Mouse (Mus musculus) lung, embryonic 15.5 days (tissue): Measurements from ENCODE around the gene Smg7. TPM values are rescaled to one million over a fixed set of nuclear protein-coding genes. Genes with fewer than 3 reads are reported as not detected.

Source experiments
- ATAC-seq: fragments of 200-750 bp; cut with Nextera tagmentation; 2 replicates; pipeline ENCODE4 v1.8.0; 2017; ENCODE audit warnings: moderate number of reproducible peaks, borderline replicate concordance; ENCODE audit not compliant: low FRiP score, low TSS enrichment; ENCODE audit errors: extremely low read depth
- H3K27ac ChIP-seq: fragments of 300-500 bp; sonication (generic); 2 replicates; pipeline ENCODE4 v1.5.1; 2015; ENCODE audit warnings: moderate library complexity, mild to moderate bottlenecking, inconsistent platforms
- H3K27me3 ChIP-seq: fragments of 300-500 bp; sonication (generic); 2 replicates; pipeline ENCODE4 v1.6.1; 2015; ENCODE audit warnings: inconsistent platforms
- H3K36me3 ChIP-seq: fragments of 300-500 bp; sonication (generic); 2 replicates; pipeline ENCODE4 v1.6.1; 2015; ENCODE audit warnings: inconsistent platforms
- H3K4me1 ChIP-seq: fragments of 300-500 bp; sonication (generic); 2 replicates; pipeline ENCODE4 v1.6.1; 2015; ENCODE audit warnings: inconsistent platforms
- H3K4me2 ChIP-seq: fragments of 300-500 bp; sonication (generic); 2 replicates; pipeline ENCODE4 v1.6.1; 2015; ENCODE audit warnings: inconsistent platforms, mild to moderate bottlenecking, moderate library complexity
- H3K4me3 ChIP-seq: fragments of 300-500 bp; sonication (generic); 2 replicates; pipeline ENCODE4 v1.5.1; 2015; ENCODE audit warnings: mild to moderate bottlenecking, inconsistent platforms
- H3K9ac ChIP-seq: fragments of 300-500 bp; sonication (generic); 2 replicates; pipeline ENCODE4 v1.6.1; 2015; ENCODE audit warnings: inconsistent platforms
- H3K9me3 ChIP-seq: fragments of 300-500 bp; sonication (generic); 2 replicates; pipeline ENCODE4 v1.6.1; 2016; ENCODE audit warnings: inconsistent platforms
- WGBS: fragments of 180-500 bp; shearing (Covaris S2); methylation state at CpG from one replicate; pipeline ENCODE4 v1.1.7; 2015; 5-methylcytosine and 5-hydroxymethylcytosine counted together
- polyA plus RNA-seq: library from polyadenylated mRNA; unstranded; fragments of >200 nt; fragmentation: Nextera tagmentation; extraction: Ambion mirVana; gene quantifications from 2 replicates; pipeline ENCODE4 v1.2.1, GENCODE M21; 2015

Gene Smg7
- polyA plus RNA-seq, result 29.7 and 31.2 TPM in 2 replicates

DNA sequence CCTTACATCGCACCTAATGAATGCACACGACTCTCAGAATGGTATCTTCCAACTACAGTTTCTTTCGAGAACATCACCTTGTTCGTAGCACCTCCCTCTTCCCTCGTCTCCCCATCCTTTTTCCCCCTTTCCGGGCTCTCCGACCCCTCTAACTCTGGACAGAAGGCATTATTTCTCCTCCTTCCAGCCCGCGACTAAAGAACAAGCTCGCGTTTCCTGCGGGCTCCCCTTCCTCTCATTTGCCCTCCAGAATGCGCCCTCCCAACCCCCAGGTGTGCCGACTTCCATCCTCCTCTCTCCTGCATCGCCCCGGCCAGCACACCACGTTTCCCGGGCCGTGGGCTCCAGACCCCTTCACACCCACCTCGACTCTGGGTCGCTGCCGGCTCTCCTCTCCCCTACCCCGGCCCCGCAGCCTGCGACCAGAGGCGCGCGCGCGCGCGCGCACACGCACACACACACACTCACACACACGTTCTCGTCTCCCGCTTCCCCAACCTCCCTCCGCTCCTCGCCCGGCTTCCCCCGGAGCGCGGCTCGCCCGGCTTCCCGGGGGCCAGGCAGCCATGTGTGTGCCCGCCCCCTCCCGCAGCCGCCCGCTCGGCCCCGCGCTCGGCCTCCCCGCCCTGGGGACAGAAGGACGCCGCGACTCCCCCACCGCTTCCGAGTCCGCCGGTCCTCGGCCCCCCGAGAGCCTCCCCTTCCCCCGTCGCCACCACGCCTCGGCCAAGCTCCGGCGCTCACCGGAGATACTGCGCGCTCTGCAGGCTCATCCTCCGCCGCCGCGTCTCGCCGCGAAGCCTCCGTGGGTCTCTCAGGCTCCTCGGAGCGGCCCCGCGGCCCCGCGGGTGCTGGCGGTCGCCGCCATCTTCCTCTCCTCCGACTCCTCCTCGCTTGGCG lies at the start of gene Smg7:
Smg7 (minus strand) TSS at position 882 of the 900 bp plus-strand sequence.
- under 1% methylated on average over 87 of the region's 93 CpGs for WGBS
- no peaks in the 10 kb centered on the region for H3K36me3 ChIP-seq

GRCm38 (mm10) chr1:152942977-152943376 lies 40.5 kb upstream of the Smg7 start:
- Histone ChIP-seq H3K4me3 (no peak overlapping the region), H3K36me3 (no peaks in the 10 kb centered on the region), H3K27ac (no peak overlapping the region), H3K27me3 (no peaks in the 10 kb centered on the region), H3K9me3 (no peaks in the 10 kb centered on the region), H3K9ac (no peak overlapping the region), H3K4me2 (no peak overlapping the region), H3K4me1 (no peaks in the 10 kb centered on the region)
- 55% methylated on average over 4 of the region's 4 CpGs for WGBS
- no peak for ATAC-seq

More for the DNA sequence above, at the start of gene Smg7:
- H3K4me2 ChIP-seq, result peak within 1 kb of the TSS; percentile 99
- H3K9ac ChIP-seq, result peak within 1 kb of the TSS; percentile 85
- peak within 1 kb of the TSS; percentile 76 for H3K4me3 ChIP-seq
- H3K27ac ChIP-seq, result peak within 1 kb of the TSS; percentile 100
- H3K27me3 ChIP-seq, result no peaks in the 10 kb centered on the region
- no peaks in the 10 kb centered on the region for H3K9me3 ChIP-seq
- ATAC-seq, result peak; percentile 13
- H3K4me1 ChIP-seq, result peaks cover 18% of the 10 kb centered on the region

DNA sequence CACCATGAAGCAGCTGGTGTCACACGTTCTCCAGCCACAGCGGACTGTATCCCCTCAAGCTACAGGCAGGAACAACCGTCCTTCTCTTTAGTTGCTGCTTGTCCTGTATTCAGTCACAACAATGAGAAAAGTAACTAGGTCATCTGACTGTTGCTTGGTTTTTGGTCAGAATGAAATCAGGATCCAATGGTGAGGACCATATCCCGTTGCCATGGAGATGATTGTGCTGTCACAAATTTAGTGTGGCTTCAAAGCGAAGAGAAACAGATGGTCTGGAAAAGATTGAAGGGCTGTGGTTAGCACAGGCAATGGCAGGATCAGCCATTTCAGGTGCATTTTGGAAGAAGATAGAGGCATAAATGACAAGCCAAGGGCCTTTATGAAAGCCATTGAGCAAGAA lies 33.9 kb upstream of the Smg7 start:
- Histone ChIP-seq H3K36me3 (no peaks in the 10 kb centered on the region), H3K27ac (no peak overlapping the region), H3K4me3 (no peak overlapping the region), H3K27me3 (no peaks in the 10 kb centered on the region), H3K4me2 (no peak overlapping the region), H3K9me3 (no peaks in the 10 kb centered on the region), H3K9ac (no peak overlapping the region), H3K4me1 (0 out of 2 replicates have a peak, but pooled peaks cover 3% of the 10 kb centered on the region)
- no peak for ATAC-seq
- 68% methylated on average over 5 of the region's 5 CpGs for WGBS

- H3K4me2 ChIP-seq, result no peak overlapping the region
- no peaks in the 10 kb centered on the region for H3K27me3 ChIP-seq
- WGBS, result 65% methylated on average over 6 of the region's 6 CpGs
- ATAC-seq, result no peak
- H3K27ac ChIP-seq, result no peak overlapping the region
- H3K4me1 ChIP-seq, result 0 out of 2 replicates have a peak, but pooled peaks cover 3% of the 10 kb centered on the region
- no peak overlapping the region for H3K4me3 ChIP-seq
- no peak overlapping the region for H3K9ac ChIP-seq
- no peaks in the 10 kb centered on the region for H3K9me3 ChIP-seq
- no peaks in the 10 kb centered on the region for H3K36me3 ChIP-seq
Observed at GRCm38 (mm10) chr1:152935476-152935875, 33.0 kb upstream of the Smg7 start.

- Histone ChIP-seq H3K4me1 (0 out of 2 replicates have a peak, but pooled peaks cover 3% of the 10 kb centered on the region), H3K9ac (no peak overlapping the region), H3K36me3 (no peaks in the 10 kb centered on the region), H3K27ac (no peak overlapping the region), H3K9me3 (no peaks in the 10 kb centered on the region), H3K4me2 (0 out of 2 replicates have a peak overlapping the region, but pooled peaks have one; percentile 9), H3K27me3 (no peaks in the 10 kb centered on the region), H3K4me3 (no peak overlapping the region)
- 45% methylated on average over 11 of the region's 11 CpGs for WGBS
- ATAC-seq, result no peak
Observed at GRCm38 (mm10) chr1:152933962-152934361, 31.5 kb upstream of the Smg7 start.

GRCm38 (mm10) chr1:152921786-152922185 lies 19.3 kb upstream of the Smg7 start:
- H3K4me3 ChIP-seq, result no peak overlapping the region
- no peaks in the 10 kb centered on the region for H3K36me3 ChIP-seq
- 62% methylated on average over 3 of the region's 3 CpGs for WGBS
- no peak overlapping the region for H3K9ac ChIP-seq
- H3K27me3 ChIP-seq, result no peaks in the 10 kb centered on the region
- no peak overlapping the region for H3K4me2 ChIP-seq
- H3K4me1 ChIP-seq, result no peaks in the 10 kb centered on the region
- H3K27ac ChIP-seq, result no peak overlapping the region
- H3K9me3 ChIP-seq, result no peaks in the 10 kb centered on the region
- no peak for ATAC-seq

GRCm38 (mm10) chr1:152917626-152918025 lies 15.2 kb upstream of the Smg7 start:
- Histone ChIP-seq H3K4me3 (no peak overlapping the region), H3K9me3 (no peaks in the 10 kb centered on the region), H3K27ac (no peak overlapping the region), H3K27me3 (no peaks in the 10 kb centered on the region), H3K4me2 (no peak overlapping the region), H3K9ac (no peak overlapping the region), H3K36me3 (no peaks in the 10 kb centered on the region), H3K4me1 (peaks cover 16% of the 10 kb centered on the region)
- WGBS, result 68% methylated on average over 4 of the region's 4 CpGs
- ATAC-seq, result no peak

DNA sequence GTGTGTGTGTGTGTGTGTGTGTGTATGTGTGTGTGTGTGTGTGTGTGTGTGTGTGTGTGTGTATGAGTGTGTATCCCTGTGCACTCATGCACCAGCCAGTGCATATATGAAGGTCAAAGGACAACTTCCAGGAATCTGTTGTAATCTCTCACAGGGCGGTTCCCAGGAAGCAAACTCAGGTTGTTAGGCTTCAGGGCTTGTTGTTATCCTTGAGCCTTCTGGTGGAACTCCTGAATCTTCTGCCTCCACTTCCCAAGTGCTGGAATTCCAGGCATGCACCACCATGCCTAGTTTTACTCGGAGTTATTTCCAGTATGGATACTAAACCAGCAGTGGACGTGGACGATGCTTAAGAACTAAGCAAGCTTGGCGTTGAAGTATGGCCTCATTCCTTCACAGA lies 14.5 kb upstream of the Smg7 start:
- no peak overlapping the region for H3K9ac ChIP-seq
- H3K9me3 ChIP-seq, result no peaks in the 10 kb centered on the region
- no peaks in the 10 kb centered on the region for H3K27me3 ChIP-seq
- 62% methylated on average over 5 of the region's 5 CpGs for WGBS
- ATAC-seq, result no peak
- H3K36me3 ChIP-seq, result no peaks in the 10 kb centered on the region
- peaks cover 16% of the 10 kb centered on the region for H3K4me1 ChIP-seq
- H3K4me3 ChIP-seq, result no peak overlapping the region
- no peak overlapping the region for H3K4me2 ChIP-seq
- H3K27ac ChIP-seq, result no peak overlapping the region

DNA sequence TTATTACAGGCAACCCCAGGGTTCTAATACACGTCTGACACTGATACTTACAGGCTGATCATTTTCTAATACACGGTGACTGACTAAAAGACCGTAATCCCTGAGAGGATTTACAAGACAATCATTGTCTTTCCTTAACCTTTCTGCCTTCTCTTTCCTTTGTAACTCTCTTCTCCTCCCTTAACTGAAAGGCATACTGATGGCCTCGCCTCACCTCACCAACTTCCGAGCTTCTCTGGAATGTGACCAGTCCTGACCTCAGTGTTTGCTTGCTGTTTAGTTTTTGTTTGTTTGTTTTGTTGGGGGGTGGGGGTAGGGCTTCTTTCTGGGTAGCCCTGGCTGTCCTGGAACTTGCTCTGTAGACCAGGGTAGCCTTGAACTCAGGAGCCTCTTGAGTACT lies 13.3 kb upstream of the Smg7 start:
- Histone ChIP-seq H3K4me3 (no peak overlapping the region), H3K4me2 (no peak overlapping the region), H3K9ac (no peak overlapping the region), H3K4me1 (peaks cover 16% of the 10 kb centered on the region), H3K27me3 (no peaks in the 10 kb centered on the region), H3K9me3 (no peaks in the 10 kb centered on the region), H3K36me3 (no peaks in the 10 kb centered on the region), H3K27ac (no peak overlapping the region)
- 50% methylated on average over 5 of the region's 5 CpGs for WGBS
- ATAC-seq, result no peak

DNA sequence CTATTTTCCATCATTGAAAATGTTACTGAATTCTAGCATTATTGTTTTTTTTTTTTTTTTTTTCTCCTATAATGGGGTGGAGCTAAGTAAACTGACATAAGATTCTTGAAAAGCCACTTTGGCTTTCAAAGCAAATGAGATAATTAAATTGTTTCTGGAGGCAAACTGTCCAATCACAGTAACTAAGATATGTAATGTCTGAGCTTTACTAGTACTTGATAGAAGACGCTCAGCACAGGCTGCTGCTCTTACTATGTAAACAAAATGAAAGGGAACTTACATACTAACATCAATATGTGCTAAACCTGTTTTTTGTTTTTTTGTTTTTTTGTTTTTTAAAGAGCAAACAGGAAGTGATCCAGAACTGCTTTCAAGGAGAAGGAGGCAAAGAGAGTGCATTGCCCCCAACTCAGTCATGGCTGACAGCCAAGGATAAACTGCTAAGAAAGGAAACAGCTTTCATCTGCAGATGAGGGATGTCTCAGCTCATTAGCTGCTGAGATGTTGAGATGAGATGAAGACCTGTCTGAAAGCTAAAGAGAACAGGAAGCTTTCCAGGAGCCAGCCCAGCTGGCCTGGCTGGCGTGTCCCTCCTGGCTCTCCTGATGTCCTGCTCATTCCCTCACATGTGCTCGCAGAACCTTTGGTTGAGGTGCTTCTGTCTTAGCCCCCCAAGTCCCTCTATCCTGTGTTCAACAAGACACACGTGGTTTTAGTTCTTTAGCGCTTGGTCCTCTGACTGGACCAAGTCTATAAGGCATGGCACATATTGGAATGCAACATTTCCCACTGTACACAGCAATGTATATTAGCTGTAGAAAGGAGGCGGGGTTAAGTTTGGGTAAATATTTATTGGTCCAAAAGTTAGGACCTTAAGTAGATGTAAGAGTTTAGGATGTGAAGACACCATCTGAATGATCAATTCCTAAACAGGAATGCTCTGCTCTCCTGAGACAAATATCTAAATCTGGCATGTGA lies 11.3 kb upstream of the Smg7 start:
- Histone ChIP-seq H3K27me3 (no peaks in the 10 kb centered on the region), H3K4me1 (peaks cover 16% of the 10 kb centered on the region), H3K36me3 (no peaks in the 10 kb centered on the region), H3K27ac (peak overlapping the region; percentile 76), H3K9ac (no peak overlapping the region), H3K4me2 (no peak overlapping the region), H3K9me3 (no peaks in the 10 kb centered on the region), H3K4me3 (no peak overlapping the region)
- WGBS, result 41% methylated on average over 6 of the region's 6 CpGs
- peak; percentile 81; the same call in 1 of the 2 replicates for ATAC-seq

GRCm38 (mm10) chr1:152904469-152904868 lies 2.0 kb upstream of the Smg7 start:
- Histone ChIP-seq H3K36me3 (no peaks in the 10 kb centered on the region), H3K9ac (peak overlapping the region; percentile 29), H3K9me3 (no peaks in the 10 kb centered on the region), H3K27me3 (no peaks in the 10 kb centered on the region), H3K4me1 (peaks cover 18% of the 10 kb centered on the region), H3K4me2 (peak overlapping the region; percentile 99), H3K27ac (no peak overlapping the region), H3K4me3 (peak overlapping the region; percentile 46)
- 3% methylated on average over 14 of the region's 14 CpGs for WGBS
- ATAC-seq, result no peak
